Mouse (Mus musculus) heart, embryonic 14.5 days (tissue): ENCODE data around the gene Ubl7. TPM values are rescaled to one million over a fixed set of nuclear protein-coding genes. Genes with fewer than 3 reads are reported as not detected.

Source experiments
- ATAC-seq: fragments of 200-750 bp; cut with Nextera tagmentation; 2 replicates; pipeline ENCODE4 v1.8.0; 2017; ENCODE audit warnings: low read depth, moderate TSS enrichment; ENCODE audit not compliant: insufficient number of reproducible peaks, insufficient read depth, low FRiP score
- H3K27ac ChIP-seq, 2 experiments: fragments of 200-500 bp in 1 of 2; fragments of 300-500 bp in 1 of 2; sonication (generic) in 1 of 2; replicated peaks in 1 of 2; 2 replicates each; pipeline ENCODE4 v1.5.1; 2012 to 2014; ENCODE audit warnings: low read depth in 2 of 2, low read length in 2 of 2, control low read depth in 1 of 2, mild to moderate bottlenecking in 1 of 2, mixed read lengths in 1 of 2; ENCODE audit not compliant: control insufficient read depth in 1 of 2, insufficient read depth in 1 of 2
- H3K27me3 ChIP-seq: fragments of 300-500 bp; sonication (generic); 2 replicates; pipeline ENCODE4 v1.6.1; 2014; ENCODE audit warnings: mild to moderate bottlenecking, low read length, control low read depth; ENCODE audit not compliant: control insufficient read depth, insufficient read depth
- H3K36me3 ChIP-seq: fragments of 300-500 bp; sonication (generic); 2 replicates; pipeline ENCODE4 v1.6.1; 2014; ENCODE audit warnings: mild to moderate bottlenecking, control low read depth, low read length, mixed read lengths; ENCODE audit not compliant: control insufficient read depth, insufficient read depth
- H3K4me1 ChIP-seq, 2 experiments: fragments of 200-500 bp in 1 of 2; fragments of 300-500 bp in 1 of 2; sonication (generic) in 1 of 2; 2 replicates each; pipeline ENCODE4 v1.6.1; 2012 to 2014; ENCODE audit warnings: low read length in 2 of 2, control low read depth in 1 of 2, mixed read lengths in 1 of 2; ENCODE audit not compliant: control insufficient read depth in 2 of 2, insufficient read depth in 2 of 2
- H3K4me2 ChIP-seq: fragments of 300-500 bp; sonication (generic); 2 replicates; pipeline ENCODE4 v1.6.1; 2014; ENCODE audit warnings: mild to moderate bottlenecking, low read length
- H3K4me3 ChIP-seq, 2 experiments: fragments of 200-500 bp in 1 of 2; fragments of 300-500 bp in 1 of 2; sonication (generic) in 1 of 2; 2 replicates each; pipeline ENCODE4 v1.5.1; 2012 to 2014; ENCODE audit warnings: low read length in 2 of 2, mild to moderate bottlenecking in 2 of 2, control low read depth in 1 of 2, low read depth in 1 of 2, moderate library complexity in 1 of 2; ENCODE audit not compliant: control insufficient read depth in 1 of 2, insufficient read depth in 1 of 2
- H3K9ac ChIP-seq: fragments of 300-500 bp; sonication (generic); 2 replicates; pipeline ENCODE4 v1.6.1; 2014; ENCODE audit warnings: mild to moderate bottlenecking, low read length
- H3K9me3 ChIP-seq: fragments of 300-500 bp; sonication (generic); 2 replicates; pipeline ENCODE4 v1.6.1; 2016; ENCODE audit warnings: low read length, control low read depth; ENCODE audit not compliant: control insufficient read depth
- WGBS: fragments of 180-500 bp; shearing (Covaris S2); extraction: QIAGEN DNeasy Blood & Tissue Kit; methylation state at CpG from one replicate; pipeline ENCODE4 v1.1.7; 2014; 5-methylcytosine and 5-hydroxymethylcytosine counted together
- polyA plus RNA-seq: library from polyadenylated mRNA; unstranded; fragments of >200 nt; fragmentation: Nextera tagmentation; extraction: Ambion mirVana; gene quantifications from 2 replicates; pipeline ENCODE4 v1.2.1, GENCODE M21; 2014

Ubl7 gene
- polyA plus RNA-seq, 1 experiment from 2014 or later = 107 TPM

DNA sequence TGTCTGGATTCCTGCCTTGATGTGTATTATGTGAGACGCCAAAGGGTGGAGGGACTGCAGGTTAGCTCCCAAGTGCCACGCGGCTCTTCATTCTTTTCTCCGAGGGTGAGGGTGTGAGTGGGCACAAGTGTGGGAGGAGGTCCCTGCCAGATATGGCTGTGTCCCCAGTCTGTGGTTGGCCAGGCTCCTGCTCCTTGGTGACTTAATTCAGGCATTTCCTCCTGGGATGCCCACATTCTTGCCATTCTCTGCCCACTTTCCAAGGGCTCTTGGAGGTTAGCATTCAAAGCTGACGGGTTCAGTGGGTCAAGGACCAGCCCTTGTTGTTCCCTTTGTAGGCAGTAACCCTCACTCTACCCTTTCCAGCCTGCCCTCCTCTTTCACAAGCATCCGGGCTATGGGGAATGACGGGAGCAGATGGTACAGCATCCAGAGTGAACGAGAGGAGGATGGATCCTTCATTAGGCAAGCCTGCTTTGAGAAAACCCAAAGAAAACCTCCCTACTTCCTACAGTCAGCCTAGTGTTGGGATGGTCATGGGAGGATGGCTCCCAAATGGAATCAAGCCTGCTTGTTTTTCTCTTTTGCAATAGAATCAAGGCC, 38.4 kb downstream of the Ubl7 start:
- no peak for ATAC-seq
- Histone ChIP-seq H3K4me1 (peaks cover 8 to 12% of the 10 kb centered on the region in 2 experiments; a peak in 3 of 4 replicates), H3K4me2 (no peak overlapping the region), H3K9me3 (no peaks in the 10 kb centered on the region), H3K27me3 (peaks cover 9% of the 10 kb centered on the region; the same call in 1 of the 2 replicates), H3K27ac (no peak overlapping the region), H3K4me3 (no peak overlapping the region), H3K9ac (no peak overlapping the region), H3K36me3 (no peaks in the 10 kb centered on the region)
- 86% methylated on average over 8 of the region's 8 CpGs for WGBS

DNA sequence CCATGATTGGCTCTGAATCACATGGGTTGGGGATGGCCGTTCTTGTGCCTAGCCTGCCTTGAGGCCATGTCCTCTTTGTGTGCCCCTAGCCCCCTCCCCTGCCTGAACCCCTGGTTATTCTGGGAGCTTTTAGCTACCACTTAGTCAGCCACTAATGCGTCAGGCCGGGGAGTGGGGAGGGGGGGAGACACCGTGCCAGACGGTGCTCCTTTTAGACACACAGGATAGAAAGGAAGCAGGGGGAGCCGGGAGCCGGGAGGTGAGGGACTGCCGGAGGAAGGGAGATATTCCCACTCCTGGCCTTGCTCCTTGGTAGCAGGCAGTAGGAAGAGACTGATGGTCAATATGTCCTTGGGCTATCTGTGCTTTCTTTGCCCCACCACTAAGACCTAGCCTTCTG, 39.1 kb downstream of the Ubl7 start:
- no peak overlapping the region for H3K9ac ChIP-seq
- WGBS = 8% methylated on average over 8 of the region's 8 CpGs
- no peak overlapping the region for H3K4me2 ChIP-seq
- H3K9me3 ChIP-seq = no peaks in the 10 kb centered on the region
- no peak overlapping the region for H3K4me3 ChIP-seq
- peaks cover 8 to 12% of the 10 kb centered on the region in 2 experiments; a peak in 3 of 4 replicates for H3K4me1 ChIP-seq
- no peak for ATAC-seq
- H3K27ac ChIP-seq = no peak overlapping the region
- peaks cover 8% of the 10 kb centered on the region; the same call in 1 of the 2 replicates for H3K27me3 ChIP-seq
- no peaks in the 10 kb centered on the region for H3K36me3 ChIP-seq

DNA sequence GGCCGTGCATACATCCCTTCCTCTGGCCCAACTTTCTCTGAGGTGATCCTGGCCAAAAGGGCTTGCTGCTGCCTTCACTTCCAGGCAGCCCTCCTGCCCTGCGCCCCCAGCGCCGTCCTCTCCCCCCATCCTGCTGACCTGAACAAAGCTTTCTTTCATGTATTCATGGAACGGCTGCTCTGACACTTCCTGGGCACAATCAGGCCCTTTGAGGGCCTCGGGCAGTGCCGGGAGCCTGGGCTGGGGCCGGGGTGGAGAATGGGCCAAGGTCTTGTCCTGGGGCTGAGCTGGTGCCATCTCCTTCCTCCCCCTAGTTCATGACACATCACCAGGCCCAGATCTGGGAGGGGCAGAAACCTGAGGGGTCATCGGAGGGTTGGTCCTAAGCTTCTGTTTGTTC, 39.7 kb downstream of the Ubl7 start:
- peaks cover 8 to 12% of the 10 kb centered on the region in 2 experiments; a peak in 3 of 4 replicates for H3K4me1 ChIP-seq
- H3K4me2 ChIP-seq = no peak overlapping the region
- H3K9ac ChIP-seq = no peak overlapping the region
- ATAC-seq = no peak
- H3K9me3 ChIP-seq = no peaks in the 10 kb centered on the region
- 0 out of 2 replicates have a peak, but pooled peaks cover 3% of the 10 kb centered on the region for H3K27me3 ChIP-seq
- no peak overlapping the region for H3K27ac ChIP-seq
- WGBS = 64% methylated on average over 9 of the region's 9 CpGs
- H3K36me3 ChIP-seq = no peaks in the 10 kb centered on the region
- no peak overlapping the region for H3K4me3 ChIP-seq

DNA sequence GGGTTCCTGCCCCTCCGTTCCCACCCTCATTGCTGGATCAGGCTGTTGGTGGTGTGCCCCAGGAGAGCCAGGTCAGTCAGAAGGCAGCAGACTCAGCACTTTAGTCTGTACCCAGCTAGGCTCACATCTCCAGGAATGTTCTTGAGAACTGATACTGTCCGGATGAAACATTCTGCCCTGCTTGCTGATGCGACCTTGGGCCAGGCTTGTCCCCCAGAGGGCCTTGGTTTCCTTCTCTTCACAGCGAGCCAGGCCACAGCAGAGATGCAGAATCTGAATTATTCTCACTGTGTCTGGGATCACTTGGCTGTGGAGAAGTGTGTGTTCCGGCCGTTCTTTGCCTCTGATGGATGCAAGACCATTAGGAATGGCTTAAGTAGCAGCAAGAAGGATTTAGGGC, 41.2 kb downstream of the Ubl7 start:
- Histone ChIP-seq H3K4me2 (no peak overlapping the region), H3K36me3 (no peaks in the 10 kb centered on the region), H3K4me3 (no peak overlapping the region), H3K27ac (no peak overlapping the region), H3K27me3 (no peaks in the 10 kb centered on the region), H3K9me3 (no peaks in the 10 kb centered on the region), H3K9ac (no peak overlapping the region), H3K4me1 (peaks cover 8 to 12% of the 10 kb centered on the region in 2 experiments; a peak in 3 of 4 replicates)
- ATAC-seq = no peak
- WGBS = 59% methylated on average over 6 of the region's 6 CpGs

DNA sequence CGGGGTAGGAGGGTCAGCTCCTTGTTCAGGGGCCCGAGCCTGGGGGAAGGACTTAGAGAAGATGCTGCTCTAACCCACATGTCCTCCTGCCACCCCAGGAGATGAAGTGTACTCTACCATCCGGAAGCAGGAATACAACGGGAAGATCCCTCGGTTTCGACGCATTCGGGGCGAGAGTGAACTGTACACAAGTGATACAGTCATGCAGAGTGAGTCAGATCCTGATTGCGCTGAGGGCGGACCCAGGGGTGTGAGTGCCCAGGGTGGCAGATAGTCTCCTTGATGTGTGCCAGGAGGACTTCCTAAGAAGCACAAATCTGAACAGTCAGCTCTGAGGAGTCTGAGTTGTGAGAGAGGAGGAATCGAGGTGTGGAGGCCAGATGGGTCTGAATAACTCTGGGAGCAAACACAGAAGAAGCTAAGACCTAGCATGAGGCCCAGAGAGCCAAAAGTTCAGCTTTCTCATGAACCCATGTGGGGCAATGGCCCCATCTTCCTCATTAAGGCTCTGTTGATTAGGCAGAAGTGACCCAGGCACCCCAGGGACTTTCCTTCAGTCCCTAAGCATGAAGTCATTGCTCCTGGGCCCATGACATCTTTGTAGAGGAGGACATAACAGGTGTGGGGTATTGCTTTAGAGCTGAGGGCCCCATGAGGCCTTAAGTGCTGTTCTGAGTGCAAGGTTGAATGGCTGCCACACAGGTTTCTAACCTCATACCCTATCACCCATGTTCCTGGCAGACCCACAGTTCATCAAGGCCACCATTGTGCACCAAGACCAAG, 44.4 kb downstream of the Ubl7 start:
- no peaks in the 10 kb centered on the region for H3K9me3 ChIP-seq
- no peak overlapping the region for H3K27ac ChIP-seq
- H3K4me1 ChIP-seq = peaks cover 7 to 15% of the 10 kb centered on the region in 2 experiments
- no peak overlapping the region for H3K9ac ChIP-seq
- H3K4me2 ChIP-seq = no peak overlapping the region
- H3K36me3 ChIP-seq = no peaks in the 10 kb centered on the region
- 80% methylated on average over 12 of the region's 12 CpGs for WGBS
- H3K27me3 ChIP-seq = no peaks in the 10 kb centered on the region
- no peak overlapping the region for H3K4me3 ChIP-seq
- ATAC-seq = no peak

DNA sequence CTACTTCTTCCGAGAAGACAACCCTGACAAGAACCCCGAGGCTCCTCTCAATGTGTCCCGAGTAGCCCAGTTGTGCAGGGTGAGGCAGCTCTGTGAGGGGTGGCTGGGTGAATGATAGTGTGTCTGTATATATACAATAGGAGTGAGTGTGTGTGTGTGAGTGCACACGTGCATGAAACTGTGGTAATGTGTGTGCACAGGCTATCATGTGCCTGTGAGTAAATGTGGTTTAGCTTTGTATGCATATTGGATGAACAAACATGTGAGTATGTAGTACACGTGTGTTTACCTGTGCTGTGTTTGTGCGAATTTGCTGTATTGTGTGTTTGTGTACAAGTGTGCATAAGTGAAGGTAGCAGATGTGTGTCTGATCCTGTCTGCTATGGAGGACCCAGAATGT, 45.0 kb downstream of the Ubl7 start:
- H3K4me3 ChIP-seq = no peak overlapping the region

DNA sequence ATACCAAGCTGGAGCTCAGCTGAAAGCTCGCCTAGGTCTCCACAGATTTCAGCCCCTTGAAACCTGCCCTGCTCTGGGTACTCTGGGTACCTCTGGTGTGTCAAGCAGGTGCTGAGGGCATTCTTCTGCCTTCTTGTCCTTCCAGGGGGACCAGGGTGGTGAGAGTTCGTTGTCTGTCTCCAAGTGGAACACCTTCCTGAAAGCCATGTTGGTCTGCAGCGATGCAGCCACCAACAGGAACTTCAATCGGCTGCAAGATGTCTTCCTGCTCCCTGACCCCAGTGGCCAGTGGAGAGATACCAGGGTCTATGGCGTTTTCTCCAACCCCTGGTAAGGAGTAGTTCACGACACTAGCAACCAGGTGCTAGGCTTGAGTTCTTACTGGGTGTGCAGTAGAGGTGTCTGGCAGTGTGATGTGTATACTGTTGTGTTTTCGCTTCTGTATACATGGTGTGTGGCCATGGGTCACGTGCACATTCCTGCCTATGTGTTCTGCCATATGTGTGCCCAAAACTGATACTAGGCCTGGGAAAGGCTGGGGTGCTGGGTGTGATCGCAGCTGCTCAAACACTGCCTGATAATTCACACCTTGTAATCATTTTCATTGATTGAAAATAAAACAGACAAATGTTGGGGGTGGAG, 45.5 kb downstream of the Ubl7 start:
- Histone ChIP-seq H3K27ac (no peak overlapping the region), H3K4me2 (no peak overlapping the region), H3K4me3 (no peak overlapping the region), H3K4me1 (peaks cover 7 to 12% of the 10 kb centered on the region in 2 experiments), H3K9me3 (no peaks in the 10 kb centered on the region), H3K9ac (no peak overlapping the region), H3K27me3 (no peaks in the 10 kb centered on the region), H3K36me3 (no peaks in the 10 kb centered on the region)
- no peak for ATAC-seq
- WGBS = 80% methylated on average over 9 of the region's 9 CpGs

More for the DNA sequence above, 45.0 kb downstream of the Ubl7 start:
- H3K27me3 ChIP-seq = no peaks in the 10 kb centered on the region
- no peak for ATAC-seq
- H3K27ac ChIP-seq = no peak overlapping the region
- no peaks in the 10 kb centered on the region for H3K36me3 ChIP-seq
- no peak overlapping the region for H3K9ac ChIP-seq
- no peaks in the 10 kb centered on the region for H3K9me3 ChIP-seq
- WGBS = 84% methylated on average over 6 of the region's 6 CpGs
- H3K4me2 ChIP-seq = no peak overlapping the region
- peaks cover 7 to 15% of the 10 kb centered on the region in 2 experiments for H3K4me1 ChIP-seq
